Mouse (Mus musculus) A20 (cell line): ENCODE data around the gene Tmem175.

Experiments
- DNase-seq: peaks from one replicate; pipeline ENCODE4 v3.0.0-alpha.2; 2011; ENCODE audit warnings: low read depth, low spot score

Tmem175 gene

GRCm38 (mm10) chr5:108677605-108678295 is 48.2 kb downstream of the Tmem175 start:
- no peak for DNase-seq

GRCm38 (mm10) chr5:108678296-108678854 is 48.8 kb downstream of the Tmem175 start:
- no peak for DNase-seq

GRCm38 (mm10) chr5:108679909-108680308 is 50.3 kb downstream of the Tmem175 start:
- DNase-seq, result no peak

GRCm38 (mm10) chr5:108680871-108681270 is 51.3 kb downstream of the Tmem175 start:
- DNase-seq, result no peak

- DNase-seq, result no peak
Measured at GRCm38 (mm10) chr5:108689091-108689490, 59.5 kb downstream of the Tmem175 start.

- DNase-seq, result peak; percentile 40
Measured at GRCm38 (mm10) chr5:108691152-108691551, 61.6 kb downstream of the Tmem175 start.

- DNase-seq, result peak; percentile 69
Measured at GRCm38 (mm10) chr5:108692271-108692670, 62.7 kb downstream of the Tmem175 start, which contains the start of gene Fgfrl1. Gene Fgfrl1 (plus strand): TSS chr5:108692382.

GRCm38 (mm10) chr5:108693872-108694288 is 64.3 kb downstream of the Tmem175 start:
- peak; percentile 94 for DNase-seq

GRCm38 (mm10) chr5:108694352-108695261 is 65.0 kb downstream of the Tmem175 start:
- peak; percentile 57 for DNase-seq

GRCm38 (mm10) chr5:108695861-108696260 is 66.3 kb downstream of the Tmem175 start:
- no peak for DNase-seq

- DNase-seq, result no peak
Measured at GRCm38 (mm10) chr5:108696542-108696941, 67.0 kb downstream of the Tmem175 start.

GRCm38 (mm10) chr5:108697341-108697753 is 67.8 kb downstream of the Tmem175 start:
- no peak for DNase-seq
